ENCODE assay signal across 8 mouse cellular contexts in the genomic region with DNA sequence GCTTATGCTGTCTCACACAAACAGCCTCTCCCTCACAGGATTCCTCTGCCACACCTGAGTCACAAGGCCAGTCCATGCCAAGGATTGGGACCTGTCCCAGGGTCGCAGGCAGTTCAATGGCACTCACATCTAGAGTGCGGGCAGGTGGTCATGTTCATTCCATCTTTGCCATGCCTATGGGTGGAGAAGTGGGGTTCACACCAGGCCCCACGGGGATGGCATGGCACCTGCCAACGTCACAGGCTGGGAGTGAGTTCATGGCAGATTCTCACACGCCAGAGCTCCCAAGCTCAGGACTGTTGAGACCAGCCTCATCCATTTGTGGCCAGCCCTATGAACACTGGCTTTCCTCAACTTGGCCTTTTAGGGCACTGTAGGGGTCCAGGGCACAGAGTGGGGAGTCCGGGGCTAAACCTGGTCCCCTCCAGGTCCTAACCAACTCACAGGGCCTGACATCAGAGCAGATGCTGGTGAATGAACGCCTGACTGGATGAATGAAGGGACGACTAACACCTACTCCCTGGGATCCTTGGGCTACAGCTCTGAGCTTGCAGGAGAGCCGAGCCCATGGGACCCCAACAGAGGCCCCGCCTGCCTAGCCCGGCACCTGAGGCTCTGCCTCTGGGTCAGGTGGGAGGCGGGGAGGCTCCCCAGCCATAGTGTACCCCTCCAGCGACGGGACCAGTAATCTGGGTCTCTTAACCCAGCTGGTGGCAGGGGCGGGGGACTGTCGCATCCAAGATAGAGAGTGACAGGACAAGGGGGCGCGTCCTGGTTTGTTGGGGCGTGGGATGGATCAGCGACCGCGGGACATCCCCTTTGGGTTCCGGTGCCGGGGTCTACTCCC. TPM values are rescaled to one million over a fixed set of nuclear protein-coding genes. Genes with fewer than 3 reads are reported as not detected.
DNase-seq lines count a peak whose midpoint lies in the region; ATAC-seq and TF ChIP-seq lines count a peak whose summit lies in the region.

No protein-coding gene starts in this region.

- intact Hi-C loops in left cerebral cortex, postnatal 4 days (cut with DNase I) = no loop called here

- H3K4me2 ChIP-seq in hindbrain, embryonic 15.5 days = peak overlapping the region; percentile 87

- H3K4me3 ChIP-seq in cortical plate, adult 2 months (ENCODE audit: insufficient read depth, low read length) = peak overlapping the region; percentile 44
- H3K4me3 ChIP-seq in hindbrain, embryonic 15.5 days = peak overlapping the region; percentile 63

- TF ChIP-seq POLR2A in cortical plate, adult 2 months (IDR thresholded peaks at IDR 0.05; ENCODE audit: extremely low read depth, insufficient read depth, low read length) = no peak

- 21% methylated on average over 20 of the region's 24 CpGs for WGBS in hindbrain, embryonic 15.5 days

- ATAC-seq in hindbrain, embryonic 15.5 days (ENCODE audit: low FRiP score, low read depth) = peak; percentile 31

- peaks cover 30% of the 10 kb centered on the region for H3K27me3 ChIP-seq in hindbrain, embryonic 15.5 days

- H3K9ac ChIP-seq in hindbrain, embryonic 15.5 days = peak overlapping the region; percentile 77

- TF ChIP-seq CTCF in cortical plate, adult 2 months (IDR thresholded peaks at IDR 0.05; ENCODE audit: extremely low read depth, insufficient read depth, low read length) = no peak

- H3K36me3 ChIP-seq in hindbrain, embryonic 15.5 days = no peaks in the 10 kb centered on the region

- H3K4me1 ChIP-seq in cortical plate, adult 2 months (ENCODE audit: control insufficient read depth, insufficient read depth, low read length) = peaks cover 4% of the 10 kb centered on the region; the same call in 1 of the 2 replicates
- peaks cover 45% of the 10 kb centered on the region for H3K4me1 ChIP-seq in hindbrain, embryonic 15.5 days (replicated peaks)

- H3K27ac ChIP-seq in cortical plate, adult 2 months (ENCODE audit: insufficient read depth, low read length) = peak overlapping the region; percentile 81
- no peak overlapping the region for H3K27ac ChIP-seq in hindbrain, embryonic 15.5 days (replicated peaks)

- no peaks in the 10 kb centered on the region for H3K9me3 ChIP-seq in hindbrain, embryonic 15.5 days

- peak; percentile 19 to 29 for DNase-seq in left cerebral cortex, adult 18-20 months (ENCODE audit: low spot score in 2 of 2)
- no peak for DNase-seq in left cerebral cortex, postnatal 4 days
- peak; percentile 38 for DNase-seq in neural tube, embryonic 10.5 days (ENCODE audit: extremely low spot score, low spot score)
- DNase-seq in ovary, postnatal 14 days (ENCODE audit: low spot score) = no peak
- no peak for DNase-seq in ovary, adult 18-20 months (ENCODE audit: low spot score)
- no peak for DNase-seq in left cerebral cortex, adult 8-10 months (ENCODE audit: low spot score in 2 of 2)

RNA-seq across cellular contexts. Expression of a gene that starts 0.8 kb away (rescaled TPM):
- 10 to 100 TPM; 80.5 to 83.2 TPM for total RNA-seq in left cerebral cortex, adult 18-20 months (2021)
- total RNA-seq in left cerebral cortex, postnatal 4 days (2021) = 10 to 100 TPM; 20.9 to 25.5 TPM
- polyA plus RNA-seq in cortical plate, adult 2 months (2012; rRNA removed) = 69.5 and 72.8 TPM in 2 replicates
- polyA plus RNA-seq in hindbrain, embryonic 15.5 days (2015; fragmentation: Nextera tagmentation; extraction: Ambion mirVana) = 4.6 and 5.4 TPM in 2 replicates
- 10 to 100 TPM; 67.0 to 79.6 (median 74.5) TPM for total RNA-seq in left cerebral cortex, adult 8-10 months (2022)

Comparison
In these comparisons a context has a peak if more than half of its experiments do, and no peak if none do; other contexts are left out.
1. DNase-seq: peak in left cerebral cortex, adult 18-20 months (2 of 2) and neural tube, embryonic 10.5 days (single experiment); none in left cerebral cortex, postnatal 4 days (single experiment), ovary, postnatal 14 days (single experiment), ovary, adult 18-20 months (single experiment) and left cerebral cortex, adult 8-10 months (0 of 2).